Mouse (Mus musculus) spleen, embryonic (tissue): ENCODE results near the gene Gm47289.

Experiments
- CTCF ChIA-PET: fragments of 350-600 bp; sonication (Branson Sonifier 250); formaldehyde crosslinking; loops from one replicate; lab custom pipeline; 2022; lab: Charles Lee

The Gm47289 gene

GRCm38 (mm10) chr9:119156278-119157201 lies 2.4 kb upstream of the Gm47289 start, which contains the start of gene Acaa1b:
TSS of gene Acaa1b (minus strand) at chr9:119157093.
- CTCF ChIA-PET, result no interaction called here

- CTCF ChIA-PET, result no interaction called here
These were observed 1.7 kb downstream of the Gm47289 start for GRCm38 (mm10) chr9:119160689-119161088.

- CTCF ChIA-PET, result no interaction called here
These were observed 5.8 kb downstream of the Gm47289 start for GRCm38 (mm10) chr9:119164743-119165142.

GRCm38 (mm10) chr9:119165548-119165947 lies 6.6 kb downstream of the Gm47289 start:
- CTCF ChIA-PET, result no interaction called here

DNA sequence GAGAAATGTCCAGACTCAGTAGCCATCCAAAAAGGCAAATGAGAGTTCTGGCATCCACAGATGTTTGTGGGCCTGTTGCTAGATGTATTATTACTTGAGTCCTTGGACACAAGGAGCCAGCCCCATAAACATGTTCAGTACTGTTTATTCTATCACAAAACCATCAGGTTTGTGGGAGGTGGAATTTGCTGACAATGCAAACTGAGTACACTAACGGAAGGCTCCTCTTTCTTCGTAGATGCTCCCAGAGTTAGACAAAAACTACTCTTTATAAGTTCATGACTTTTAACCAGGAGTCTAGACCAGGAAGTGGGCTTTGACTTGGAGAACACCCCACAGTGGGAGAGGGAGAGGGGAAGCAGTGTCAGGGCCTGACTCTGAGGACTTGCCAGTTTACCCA lies 8.6 kb downstream of the Gm47289 start:
- CTCF ChIA-PET, result no interaction called here

GRCm38 (mm10) chr9:119179292-119179691 lies 20.3 kb downstream of the Gm47289 start:
- CTCF ChIA-PET, result no interaction called here

DNA sequence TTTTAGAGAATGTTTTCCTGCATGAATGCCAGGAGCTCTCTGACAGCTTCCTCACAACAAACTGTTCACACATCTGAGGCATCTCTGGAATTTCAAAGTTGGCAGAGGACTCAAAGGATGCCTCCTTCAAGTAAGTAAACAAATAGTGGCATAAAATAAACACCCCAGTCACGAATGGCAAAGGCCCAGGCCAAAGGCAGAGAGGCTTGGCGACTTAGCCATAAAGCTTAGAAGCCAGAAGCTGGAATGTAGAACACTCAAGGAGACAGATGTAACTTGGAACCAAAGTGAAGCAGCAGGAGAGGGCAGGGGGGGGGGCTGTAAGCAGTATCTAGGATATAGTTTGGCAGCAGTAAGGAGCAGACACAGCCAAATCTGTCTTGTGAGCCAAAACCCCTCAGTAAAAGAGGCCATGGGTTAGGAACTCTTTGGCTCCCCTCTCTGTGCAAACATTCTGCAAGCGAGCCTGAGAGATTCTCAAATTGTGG lies 22.3 kb downstream of the Gm47289 start:
- CTCF ChIA-PET, result no interaction called here

GRCm38 (mm10) chr9:119192202-119192990 lies 33.4 kb downstream of the Gm47289 start:
- CTCF ChIA-PET, result no interaction called here

DNA sequence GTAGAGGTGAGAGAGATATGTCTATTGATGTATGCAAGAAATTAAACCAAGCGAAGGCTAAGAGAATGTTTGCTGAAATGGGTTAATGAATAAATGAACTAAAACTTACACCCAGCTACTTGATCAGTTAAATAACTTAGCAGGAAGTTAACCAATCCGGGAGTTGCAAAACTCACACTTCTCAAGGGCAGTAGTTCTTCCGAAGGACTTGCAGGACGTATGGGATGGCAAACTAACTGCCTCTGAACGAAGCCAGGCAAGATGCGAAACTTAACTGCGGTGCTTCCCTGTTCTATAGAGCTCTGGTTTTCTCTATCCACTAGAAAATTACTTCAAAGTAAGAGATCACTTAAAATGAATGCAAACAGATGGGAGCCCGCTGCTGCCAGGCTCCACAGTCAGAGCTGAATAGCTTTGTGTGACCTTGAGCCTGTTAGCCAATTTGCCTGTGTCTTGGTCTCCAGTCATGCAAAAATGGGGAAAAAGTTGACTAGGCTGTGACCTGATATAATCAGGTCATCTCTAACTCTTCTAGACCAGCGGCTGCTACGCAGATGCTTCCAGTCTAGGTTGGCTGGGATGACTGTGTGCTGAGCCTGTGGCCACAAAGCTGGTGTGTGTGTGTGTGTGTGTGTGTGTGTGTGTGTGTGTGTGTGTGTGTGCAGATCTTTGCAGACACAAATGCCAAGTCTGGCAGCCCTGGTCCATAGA lies 40.3 kb downstream of the Gm47289 start:
- CTCF ChIA-PET, result no interaction called here

DNA sequence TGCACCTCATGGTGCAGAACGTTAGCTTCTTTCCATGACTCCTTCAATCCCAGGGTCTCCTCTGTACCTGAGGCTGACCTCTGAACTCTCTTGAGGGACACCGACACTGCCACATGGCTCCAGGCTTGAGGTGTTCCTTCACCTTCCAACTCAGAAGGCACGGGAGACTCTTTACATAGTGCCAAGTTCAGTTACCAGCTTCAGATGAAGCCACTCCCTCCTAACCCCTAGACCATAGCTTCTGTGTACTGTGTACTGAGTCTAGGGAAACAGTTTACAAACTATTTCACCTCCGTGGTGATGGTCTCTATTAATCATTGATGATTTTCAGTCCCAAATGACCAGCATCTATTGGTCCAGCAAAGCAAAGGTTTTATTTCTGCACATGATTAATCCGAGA lies 42.7 kb downstream of the Gm47289 start:
- CTCF ChIA-PET, result no interaction called here

DNA sequence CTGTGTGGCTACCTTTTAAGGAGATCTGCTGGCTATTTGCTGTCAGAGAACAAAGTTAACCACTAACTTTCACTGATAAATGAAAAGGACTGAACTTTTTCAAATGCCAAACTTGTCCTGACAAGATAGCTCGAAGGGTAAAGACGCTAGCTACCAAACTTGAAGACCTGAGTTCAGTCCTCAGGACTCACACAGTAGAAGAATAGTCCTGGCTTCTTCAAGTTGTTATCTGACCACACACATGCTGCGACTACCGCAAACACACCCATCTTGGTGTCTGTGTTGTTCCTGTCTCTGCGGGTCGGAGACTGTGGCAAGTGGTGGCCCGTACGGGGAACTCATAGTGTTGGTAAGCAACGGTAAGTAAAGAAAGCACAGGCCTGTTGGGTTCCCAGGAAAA lies 44.7 kb downstream of the Gm47289 start:
- CTCF ChIA-PET, result no interaction called here

DNA sequence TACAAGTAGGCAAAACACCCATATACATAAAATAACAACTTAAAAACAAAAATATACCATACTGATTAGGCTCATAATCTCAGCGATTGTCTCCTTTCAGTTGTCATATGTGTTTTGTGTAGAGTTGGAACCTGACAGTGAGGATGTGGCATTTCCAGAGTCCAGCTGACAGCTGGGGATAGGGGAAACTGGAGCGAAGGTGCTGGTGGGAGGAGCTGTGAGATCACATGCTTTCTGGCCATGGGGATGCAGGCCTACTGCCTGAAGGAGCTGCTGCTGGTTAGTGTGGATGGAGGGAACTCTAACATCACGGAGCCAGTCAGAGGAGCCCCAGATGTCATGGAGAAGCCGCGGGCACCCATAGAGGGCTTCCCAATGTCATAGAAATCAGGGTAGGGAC lies 46.8 kb downstream of the Gm47289 start:
- CTCF ChIA-PET, result no interaction called here

GRCm38 (mm10) chr9:119206666-119207065 lies 47.7 kb downstream of the Gm47289 start:
- CTCF ChIA-PET, result no interaction called here

DNA sequence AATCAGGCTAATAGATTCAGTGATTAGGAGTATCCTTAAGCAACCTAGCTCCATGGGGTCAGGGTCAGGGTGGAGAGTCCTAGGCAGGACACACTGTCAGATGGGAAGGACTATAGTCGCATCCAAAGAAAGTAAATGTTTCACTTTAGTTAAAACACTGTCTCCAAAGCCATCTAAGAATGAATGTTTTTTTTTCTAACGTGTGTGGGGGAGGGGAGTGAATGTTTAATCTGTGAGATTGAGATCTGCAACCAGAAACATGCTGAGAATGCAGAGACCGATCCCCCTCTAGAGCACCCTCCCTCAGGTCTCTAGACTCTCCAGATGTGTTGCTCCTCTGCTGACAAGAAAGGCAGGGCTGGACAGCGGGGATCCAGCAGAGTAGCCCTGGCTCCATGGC lies 48.2 kb downstream of the Gm47289 start:
- CTCF ChIA-PET, result no interaction called here

DNA sequence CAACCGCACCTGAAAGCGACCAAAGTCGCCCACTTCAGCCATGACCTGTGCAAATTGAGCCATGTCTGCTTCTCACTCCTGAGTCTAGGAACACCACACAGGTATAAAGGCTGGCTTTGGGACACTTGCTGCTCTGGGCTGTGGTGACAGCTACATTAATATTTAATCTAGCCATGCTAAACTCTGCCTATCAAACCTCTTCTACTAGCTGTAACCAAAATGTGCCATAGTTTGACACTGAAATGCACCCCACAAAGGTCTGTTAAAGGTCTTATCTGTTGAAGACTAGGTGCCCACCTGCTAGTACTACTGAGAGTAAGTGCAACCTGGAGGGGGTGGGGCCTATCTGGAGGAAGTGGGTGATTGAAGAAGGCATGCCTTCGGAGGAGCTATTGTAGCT lies 50.0 kb downstream of the Gm47289 start, which contains the start of gene Slc22a13:
Gene Slc22a13, minus strand, starts transcription at position 101 of the 400 bp plus-strand sequence.
- CTCF ChIA-PET, result no interaction called here
